Mouse (Mus musculus) T-helper 2 cell (primary cell): ENCODE data around the gene Chtf18.
"Not testable (repeated sequence)": the region's sequence is repeated elsewhere in the genome, so short reads cannot be mapped to it uniquely, and the experiment has no call there.

Experiments used
- in situ Hi-C: fragments of 300-600 bp; cut with MboI, MseI; formaldehyde crosslinking; loops from one replicate; pipeline ENCODE4 v1.15.1; 2025; ENCODE audit warnings: high pct_unique_total_duplicates

The Chtf18 gene

GRCm38 (mm10) chr17:25727265-25728008 is at the start of gene Chtf18, which contains the start of gene Rpusd1:
Gene Chtf18 (minus strand): TSS chr17:25727419.
Gene Rpusd1 (plus strand): TSS chr17:25727670.
- in situ Hi-C loops = loop anchor here (5.0 kb wide), 1 partner anchor 195 kb away; no protein-coding TSS in a partner anchor

GRCm38 (mm10) chr17:25775318-25776062 is 48.3 kb upstream of the Chtf18 start:
- in situ Hi-C loops = no loop called here

- in situ Hi-C loops = no loop called here
These were observed 46.4 kb upstream of the Chtf18 start, which contains the start of gene Narfl for GRCm38 (mm10) chr17:25773549-25774120. Gene Narfl (plus strand): TSS chr17:25773776.

GRCm38 (mm10) chr17:25769331-25769730 is 42.1 kb upstream of the Chtf18 start:
- in situ Hi-C loops = loop anchor here (10.0 kb wide), 1 partner anchor 475 kb away; the partner anchor contains the start of gene Prss34

GRCm38 (mm10) chr17:25765886-25766285 is 38.7 kb upstream of the Chtf18 start:
- in situ Hi-C loops = loop anchor here (10.0 kb wide), 1 partner anchor 471 kb away; the partner anchor contains the start of gene Prss34

- in situ Hi-C loops = loop anchor here (10.0 kb wide), 1 partner anchor 468 kb away; the partner anchor contains the start of gene Prss34
These were observed 35.4 kb upstream of the Chtf18 start for GRCm38 (mm10) chr17:25762591-25762990.

- in situ Hi-C loops = loop anchor here (10.0 kb wide), 1 partner anchor 467 kb away; the partner anchor contains the start of gene Prss34
These were observed 34.3 kb upstream of the Chtf18 start for GRCm38 (mm10) chr17:25761561-25761970.

- in situ Hi-C loops = loop anchor here (10.0 kb wide), 1 partner anchor 465 kb away; the partner anchor contains the start of gene Prss34
These were observed 32.9 kb upstream of the Chtf18 start for GRCm38 (mm10) chr17:25760148-25760547.

GRCm38 (mm10) chr17:25757691-25758090 is 30.5 kb upstream of the Chtf18 start:
- in situ Hi-C loops = no loop called here

GRCm38 (mm10) chr17:25756378-25757242 is 29.4 kb upstream of the Chtf18 start:
- in situ Hi-C loops = no loop called here

- in situ Hi-C loops = no loop called here
These were observed 28.6 kb upstream of the Chtf18 start for GRCm38 (mm10) chr17:25755627-25756377.

GRCm38 (mm10) chr17:25755086-25755485 is 27.9 kb upstream of the Chtf18 start:
- in situ Hi-C loops = no loop called here

GRCm38 (mm10) chr17:25754241-25754640 is 27.0 kb upstream of the Chtf18 start, which contains the start of gene Msln:
Gene Msln (minus strand): TSS chr17:25754378.
- in situ Hi-C loops = no loop called here

- in situ Hi-C loops = no loop called here
These were observed 24.2 kb upstream of the Chtf18 start for GRCm38 (mm10) chr17:25751446-25751845.

GRCm38 (mm10) chr17:25749314-25749713 is 22.1 kb upstream of the Chtf18 start:
- in situ Hi-C loops = no loop called here

- in situ Hi-C loops = no loop called here
These were observed 21.0 kb upstream of the Chtf18 start for GRCm38 (mm10) chr17:25748238-25748637.

- in situ Hi-C loops = no loop called here
These were observed 17.1 kb upstream of the Chtf18 start for GRCm38 (mm10) chr17:25744311-25744710.

- in situ Hi-C loops = no loop called here
These were observed 16.6 kb upstream of the Chtf18 start for GRCm38 (mm10) chr17:25743831-25744230.

GRCm38 (mm10) chr17:25741471-25741870 is 14.3 kb upstream of the Chtf18 start:
- in situ Hi-C loops = not testable (repeated sequence)

- in situ Hi-C loops = loop anchor here (5.0 kb wide), 1 partner anchor 43 kb away; no protein-coding TSS in a partner anchor
These were observed 11.6 kb upstream of the Chtf18 start for GRCm38 (mm10) chr17:25738861-25739260.
